Mouse (Mus musculus) neural tube, embryonic 14.5 days (tissue): ENCODE measurements at regions not wholly inside any gene's neighbourhood (a gene's known extent, or its start where the extent isn't known, plus 50 kb on each side); places are given as distances from the start of the nearest gene placed in this dataset.

ENCODE experiments used
- ATAC-seq: fragments of 200-750 bp; cut with Nextera tagmentation; 2 replicates; pipeline ENCODE4 v1.8.0; 2017; ENCODE audit warnings: low read depth, mild to moderate bottlenecking, moderate TSS enrichment, moderate library complexity
- H3K27ac ChIP-seq: fragments of 300-500 bp; sonication (generic); 2 replicates; pipeline ENCODE4 v1.5.1; 2014; ENCODE audit warnings: low read depth, mild to moderate bottlenecking, control low read depth, low read length, moderate library complexity, mixed read lengths
- H3K27me3 ChIP-seq: fragments of 300-500 bp; sonication (generic); 2 replicates; pipeline ENCODE4 v1.6.1; 2014; ENCODE audit warnings: low read length; ENCODE audit not compliant: control insufficient read depth, insufficient read depth
- H3K36me3 ChIP-seq: fragments of 300-500 bp; sonication (generic); 2 replicates; pipeline ENCODE4 v1.6.1; 2014; ENCODE audit warnings: low read length, mixed read lengths; ENCODE audit not compliant: control insufficient read depth, insufficient read depth
- H3K4me1 ChIP-seq: fragments of 300-500 bp; sonication (generic); 2 replicates; pipeline ENCODE4 v1.6.1; 2014; ENCODE audit warnings: low read length; ENCODE audit not compliant: control insufficient read depth, insufficient read depth
- H3K4me2 ChIP-seq: fragments of 300-500 bp; sonication (generic); 2 replicates; pipeline ENCODE4 v1.6.1; 2014; ENCODE audit warnings: mild to moderate bottlenecking, low read depth, low read length, control low read depth
- H3K4me3 ChIP-seq: fragments of 300-500 bp; sonication (generic); 2 replicates; pipeline ENCODE4 v1.5.1; 2014; ENCODE audit warnings: low read depth, low read length, control low read depth, mixed read lengths
- H3K9ac ChIP-seq: fragments of 300-500 bp; sonication (generic); replicated peaks from 2 replicates; pipeline ENCODE4 v1.6.1; 2014; ENCODE audit warnings: low read depth, mild to moderate bottlenecking, control low read depth, low read length, mixed read lengths
- H3K9me3 ChIP-seq: fragments of 300-500 bp; sonication (generic); 2 replicates; pipeline ENCODE4 v1.6.1; 2016; ENCODE audit warnings: low read length; ENCODE audit not compliant: control insufficient read depth
- WGBS: fragments of 180-500 bp; shearing (Covaris S2); extraction: QIAGEN DNeasy Blood & Tissue Kit; methylation state at CpG from one replicate; pipeline ENCODE4 v1.1.7; 2014; 5-methylcytosine and 5-hydroxymethylcytosine counted together

DNA sequence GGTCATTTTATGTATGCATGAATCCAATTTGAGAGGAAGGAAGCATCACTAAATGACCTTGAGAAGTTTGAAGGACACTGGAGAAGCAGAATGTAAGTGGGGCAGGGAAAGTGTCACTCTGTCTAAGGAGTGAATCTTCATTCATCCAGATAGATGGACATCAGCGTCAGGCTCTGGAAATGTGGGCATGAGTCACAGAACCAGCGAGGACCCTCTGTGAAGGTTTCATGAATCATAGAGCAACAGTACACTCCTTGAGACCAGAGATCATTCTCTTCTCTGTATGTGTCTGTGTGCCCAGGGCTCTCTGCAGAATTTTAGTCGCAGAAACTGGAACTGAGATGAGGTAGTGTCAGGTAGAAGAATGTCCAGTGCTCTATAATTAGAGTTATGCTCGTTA lies 62.4 kb upstream of the Lypd6 start:
- Histone ChIP-seq H3K36me3 (no peaks in the 10 kb centered on the region), H3K9me3 (no peaks in the 10 kb centered on the region), H3K27ac (no peak overlapping the region), H3K4me2 (no peak overlapping the region), H3K4me1 (no peaks in the 10 kb centered on the region), H3K4me3 (no peak overlapping the region), H3K9ac (no peak overlapping the region), H3K27me3 (no peaks in the 10 kb centered on the region)
- ATAC-seq, result no peak
- WGBS, result 84% methylated on average over 4 of the region's 4 CpGs

DNA sequence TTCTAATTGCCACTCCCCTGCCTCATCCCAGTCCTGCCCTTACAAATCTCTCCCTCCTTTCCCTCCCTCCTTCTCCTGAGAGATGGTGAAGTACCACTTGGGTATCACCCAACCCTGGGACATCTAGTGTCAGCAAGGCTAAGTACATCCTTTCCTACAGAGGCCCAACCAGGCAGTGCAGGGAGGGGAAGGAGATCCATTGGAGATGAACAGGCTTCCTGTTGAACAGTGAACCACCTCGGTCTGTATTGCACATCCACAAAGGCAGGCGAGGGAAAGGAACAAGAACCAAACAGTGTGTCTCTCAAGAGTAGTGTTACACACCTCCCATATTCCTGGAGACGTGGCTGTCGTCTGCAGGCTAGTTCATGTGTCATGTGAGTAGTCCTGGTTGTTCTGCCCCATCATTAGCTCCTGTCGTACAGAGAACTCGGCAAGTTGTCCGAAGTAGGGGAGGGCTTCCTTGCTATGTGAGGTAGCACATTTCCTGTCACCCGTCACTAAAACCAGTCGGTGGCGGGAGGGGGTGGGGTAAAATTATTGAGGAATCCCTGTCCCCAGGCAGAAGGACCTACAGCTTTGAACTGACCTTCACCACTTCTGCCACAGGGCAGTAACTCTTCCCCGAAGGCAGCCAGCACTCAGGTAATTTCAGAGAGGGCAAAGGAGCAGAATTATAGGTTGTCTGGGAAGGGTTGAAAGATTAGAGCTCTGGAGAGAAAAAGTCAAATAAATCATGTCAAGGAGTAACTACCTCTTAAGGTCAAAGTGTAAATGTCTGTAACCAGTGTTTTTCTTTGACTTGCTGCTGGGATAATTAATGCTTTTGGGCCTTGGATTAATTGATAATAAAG lies 61.3 kb upstream of the Lypd6 start:
- no peak overlapping the region for H3K27ac ChIP-seq
- ATAC-seq, result no peak
- H3K4me2 ChIP-seq, result no peak overlapping the region
- H3K4me1 ChIP-seq, result no peaks in the 10 kb centered on the region
- no peak overlapping the region for H3K9ac ChIP-seq
- no peaks in the 10 kb centered on the region for H3K9me3 ChIP-seq
- no peak overlapping the region for H3K4me3 ChIP-seq
- WGBS, result 71% methylated on average over 11 of the region's 11 CpGs
- no peaks in the 10 kb centered on the region for H3K27me3 ChIP-seq
- H3K36me3 ChIP-seq, result no peaks in the 10 kb centered on the region

DNA sequence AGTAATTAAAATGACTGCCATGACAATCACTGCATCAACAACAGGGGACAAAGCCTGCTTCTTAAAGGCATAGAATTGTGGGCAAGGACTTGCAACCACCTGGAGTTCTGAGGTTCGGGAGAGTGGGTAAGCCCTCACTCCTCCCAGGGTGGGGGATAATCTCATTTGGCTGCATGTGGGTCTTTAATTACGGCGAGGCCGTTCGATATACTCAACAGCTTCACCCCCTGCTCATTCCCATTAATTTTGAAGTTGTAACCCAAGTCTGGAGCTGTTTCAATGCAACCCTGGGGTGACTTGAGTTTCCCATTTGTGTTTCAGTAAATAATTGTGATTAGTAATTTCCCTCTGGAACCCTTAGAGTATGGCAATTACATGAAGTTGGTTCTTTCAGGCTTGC lies 57.9 kb upstream of the Lypd6 start:
- no peaks in the 10 kb centered on the region for H3K4me1 ChIP-seq
- no peak overlapping the region for H3K4me2 ChIP-seq
- no peak overlapping the region for H3K27ac ChIP-seq
- ATAC-seq, result peak; percentile 68
- H3K9me3 ChIP-seq, result no peaks in the 10 kb centered on the region
- H3K4me3 ChIP-seq, result no peak overlapping the region
- WGBS, result 57% methylated on average over 5 of the region's 5 CpGs
- no peaks in the 10 kb centered on the region for H3K36me3 ChIP-seq
- H3K9ac ChIP-seq, result no peak overlapping the region
- no peaks in the 10 kb centered on the region for H3K27me3 ChIP-seq

DNA sequence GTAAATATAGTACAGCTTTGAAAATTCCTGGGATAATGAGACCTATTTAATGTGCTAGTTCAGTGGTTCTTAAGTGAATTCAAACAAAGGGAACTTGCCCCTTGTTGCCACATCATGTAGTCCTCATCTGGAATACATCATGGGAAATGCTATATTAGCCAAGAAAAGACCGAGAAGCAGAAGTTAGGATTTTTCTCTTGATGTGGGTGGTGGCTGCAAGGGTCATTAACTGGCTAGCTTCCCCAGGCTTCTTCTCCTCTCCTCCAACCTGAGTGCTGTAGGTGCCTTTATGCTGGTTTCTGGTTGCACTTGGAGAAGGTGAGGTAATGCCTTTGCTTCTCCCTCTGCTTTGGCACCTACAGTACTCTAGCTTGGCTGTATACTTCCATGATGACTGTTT lies 55.8 kb upstream of the Lypd6 start:
- Histone ChIP-seq H3K9ac (no peak overlapping the region), H3K27me3 (no peaks in the 10 kb centered on the region), H3K4me1 (no peaks in the 10 kb centered on the region), H3K36me3 (no peaks in the 10 kb centered on the region), H3K4me2 (no peak overlapping the region), H3K4me3 (no peak overlapping the region), H3K9me3 (no peaks in the 10 kb centered on the region), H3K27ac (no peak overlapping the region)
- no peak for ATAC-seq
- WGBS, result 85% methylated on average over 1 of the region's 1 CpGs

DNA sequence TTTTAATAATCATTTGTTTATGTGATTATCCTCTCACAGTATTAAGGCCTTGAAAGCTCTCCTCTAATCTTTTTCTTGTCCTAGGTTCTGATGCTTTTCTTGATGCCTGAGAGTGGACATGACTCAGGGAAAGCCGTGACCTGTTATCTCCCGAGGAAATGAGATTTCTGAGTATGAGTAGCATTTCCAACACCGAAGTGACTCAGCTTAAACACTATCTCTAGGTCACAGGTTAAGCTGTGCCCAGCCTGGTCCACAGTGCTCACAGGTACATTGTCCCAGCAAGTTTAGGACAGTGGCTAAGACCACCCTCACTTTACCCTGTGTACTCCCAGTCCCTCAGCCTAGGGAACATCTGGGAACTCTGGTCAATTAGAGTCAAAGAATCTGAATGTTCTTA lies 53.9 kb upstream of the Lypd6 start:
- Histone ChIP-seq H3K36me3 (no peaks in the 10 kb centered on the region), H3K4me3 (no peak overlapping the region), H3K9ac (no peak overlapping the region), H3K27ac (no peak overlapping the region), H3K4me1 (no peaks in the 10 kb centered on the region), H3K9me3 (no peaks in the 10 kb centered on the region), H3K27me3 (no peaks in the 10 kb centered on the region), H3K4me2 (no peak overlapping the region)
- 95% methylated on average over 3 of the region's 3 CpGs for WGBS
- no peak for ATAC-seq

DNA sequence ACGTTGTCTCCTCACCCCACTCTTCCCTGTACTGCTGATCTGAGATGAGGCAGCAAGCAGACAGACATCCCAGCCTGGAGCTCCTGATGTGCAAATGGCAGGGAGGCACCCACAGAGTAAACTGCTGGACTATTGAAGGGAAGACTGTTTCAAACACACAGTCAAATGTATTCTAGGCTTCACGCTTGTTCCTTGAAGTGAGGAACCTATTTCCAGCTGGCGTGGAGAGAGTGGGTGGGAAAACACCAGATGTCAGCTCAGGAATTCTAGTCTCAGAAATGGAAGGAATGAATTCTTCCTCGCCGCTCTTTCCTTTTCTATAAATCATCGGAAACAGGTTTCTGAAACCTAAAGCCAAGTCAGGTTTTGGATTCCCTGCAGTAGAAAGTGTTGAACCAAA lies 53.0 kb upstream of the Lypd6 start:
- Histone ChIP-seq H3K36me3 (no peaks in the 10 kb centered on the region), H3K27ac (no peak overlapping the region), H3K4me2 (no peak overlapping the region), H3K9me3 (no peaks in the 10 kb centered on the region), H3K4me1 (no peaks in the 10 kb centered on the region), H3K4me3 (no peak overlapping the region), H3K9ac (no peak overlapping the region), H3K27me3 (no peaks in the 10 kb centered on the region)
- WGBS, result 79% methylated on average over 6 of the region's 6 CpGs
- ATAC-seq, result no peak

DNA sequence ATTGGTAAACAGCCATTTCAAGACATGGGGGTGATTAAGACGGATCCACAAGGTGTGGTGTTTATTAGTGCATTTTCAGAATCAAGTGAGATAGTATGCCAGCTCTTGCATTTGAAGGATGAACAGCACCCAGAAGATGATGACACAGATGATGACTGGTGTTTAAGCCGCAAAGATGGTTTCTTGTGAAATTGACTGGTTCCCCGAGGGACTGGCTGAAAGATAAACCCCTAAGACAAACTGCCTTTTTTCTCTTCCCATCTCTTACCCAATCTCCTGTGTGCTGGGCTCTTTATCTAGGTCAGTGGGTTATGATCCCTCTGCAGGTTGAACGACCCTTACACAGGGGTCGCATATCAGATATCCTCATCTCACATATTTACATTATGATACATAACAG lies 52.3 kb upstream of the Lypd6 start:
- 76% methylated on average over 5 of the region's 5 CpGs for WGBS
- Histone ChIP-seq H3K27ac (no peak overlapping the region), H3K4me2 (no peak overlapping the region), H3K4me3 (no peak overlapping the region), H3K9ac (no peak overlapping the region), H3K9me3 (no peaks in the 10 kb centered on the region), H3K27me3 (no peaks in the 10 kb centered on the region), H3K4me1 (no peaks in the 10 kb centered on the region), H3K36me3 (no peaks in the 10 kb centered on the region)
- no peak for ATAC-seq

DNA sequence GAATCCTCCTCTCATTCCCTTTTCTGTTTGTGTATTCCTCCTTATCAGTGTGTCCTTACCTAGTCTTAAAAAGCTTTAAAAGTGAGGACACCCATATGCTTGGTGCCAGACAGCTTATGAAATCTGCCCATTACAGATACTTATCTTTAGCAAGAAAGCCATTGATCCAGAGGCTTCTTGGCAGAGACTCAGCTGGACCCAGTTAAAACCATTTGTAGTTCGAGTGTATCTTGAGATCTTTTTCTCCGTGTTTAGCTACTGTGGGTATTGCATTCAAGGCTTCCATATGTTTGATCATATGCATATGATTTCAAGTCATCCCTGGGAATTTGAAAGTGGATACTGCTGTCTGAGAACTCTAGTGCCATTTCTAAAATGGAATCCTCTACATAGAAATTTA lies 51.5 kb upstream of the Lypd6 start:
- 89% methylated on average over 2 of the region's 2 CpGs for WGBS
- no peak for ATAC-seq
- H3K27ac ChIP-seq, result no peak overlapping the region
- H3K36me3 ChIP-seq, result no peaks in the 10 kb centered on the region
- no peaks in the 10 kb centered on the region for H3K4me1 ChIP-seq
- H3K9me3 ChIP-seq, result no peaks in the 10 kb centered on the region
- no peak overlapping the region for H3K4me2 ChIP-seq
- no peak overlapping the region for H3K4me3 ChIP-seq
- H3K9ac ChIP-seq, result no peak overlapping the region
- no peaks in the 10 kb centered on the region for H3K27me3 ChIP-seq
